Mouse (Mus musculus) megakaryocyte progenitor cell, adult 5-6 weeks (primary cell): ENCODE measurements at regions not wholly inside any gene's neighbourhood (a gene's known extent, or its start where the extent isn't known, plus 50 kb on each side); places are given as distances from the start of the nearest gene placed in this dataset.

Experiments
- ATAC-seq: replicated peaks from 2 replicates; pipeline ENCODE4 v1.8.0; 2016; ENCODE audit warnings: mild to moderate bottlenecking, moderate TSS enrichment, inconsistent platforms; ENCODE audit not compliant: poor library complexity

- no peak for ATAC-seq
Observed at GRCm38 (mm10) chr5:99782806-99783205, 53.9 kb upstream of the Rasgef1b start.

GRCm38 (mm10) chr5:99785850-99786249 lies 57.0 kb upstream of the Rasgef1b start:
- no peak for ATAC-seq

- ATAC-seq = no peak
Observed at GRCm38 (mm10) chr5:99787239-99787638, 58.4 kb upstream of the Rasgef1b start.

DNA sequence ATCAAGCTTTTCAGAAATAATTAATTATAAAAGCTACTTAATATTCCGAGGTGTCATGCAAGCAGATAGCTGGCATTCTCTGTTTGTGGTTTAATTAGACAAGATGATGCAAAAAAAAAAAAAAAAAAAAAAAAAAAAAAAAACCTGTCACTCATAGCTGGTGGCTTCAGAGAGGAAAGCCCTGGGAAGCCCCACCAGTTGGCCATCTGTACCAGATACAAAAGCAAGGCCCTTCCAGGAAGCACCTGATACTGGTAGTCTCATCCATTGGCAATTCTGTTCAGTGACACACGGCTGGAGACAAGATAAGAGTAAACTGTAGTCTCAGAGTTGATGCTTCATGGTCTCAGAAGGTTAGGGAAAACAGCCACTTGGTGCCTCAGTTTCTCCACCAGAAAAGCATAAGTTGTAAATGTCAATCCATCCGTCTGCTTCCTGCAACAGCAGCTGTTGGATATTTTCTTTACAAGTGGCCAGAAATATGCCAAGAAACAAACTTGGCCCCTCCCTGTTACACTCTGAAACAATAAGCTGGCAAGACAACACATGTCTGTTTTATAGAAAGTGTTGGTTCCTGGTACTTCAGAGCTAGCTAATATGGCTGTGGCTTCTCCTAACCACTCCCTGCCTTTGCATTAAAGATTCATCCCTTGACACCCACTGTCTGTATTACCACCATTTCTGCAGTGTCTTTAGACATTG lies 59.0 kb upstream of the Rasgef1b start:
- no peak for ATAC-seq

GRCm38 (mm10) chr5:99790733-99791132 lies 61.9 kb upstream of the Rasgef1b start:
- no peak for ATAC-seq

DNA sequence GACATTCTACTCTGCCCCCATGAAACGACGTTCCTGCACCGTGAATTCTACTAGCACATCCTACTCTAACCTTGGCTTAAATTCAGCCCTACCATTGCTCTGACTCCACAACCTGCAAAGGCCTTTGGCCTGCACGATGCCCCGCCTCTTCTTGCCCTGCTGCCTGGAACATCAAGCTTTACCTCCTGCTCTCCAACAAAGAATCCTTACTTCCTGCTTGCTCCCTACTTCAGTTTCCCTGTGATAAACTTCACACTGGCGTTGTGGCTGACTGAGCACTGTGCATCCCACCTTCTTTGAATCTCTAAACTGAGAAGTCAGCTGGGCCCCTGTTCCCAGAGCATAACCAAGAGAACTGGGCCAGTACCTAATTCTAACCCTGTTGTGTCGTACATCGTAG lies 71.7 kb upstream of the Rasgef1b start:
- no peak for ATAC-seq

GRCm38 (mm10) chr5:99801791-99802450 lies 73.1 kb upstream of the Rasgef1b start:
- no peak for ATAC-seq

GRCm38 (mm10) chr5:99826861-99827260 lies 79.2 kb upstream of the Vamp9 start:
- ATAC-seq = no peak

GRCm38 (mm10) chr5:99828516-99828915 lies 77.5 kb upstream of the Vamp9 start:
- peak; percentile 50; the same call in 1 of the 2 replicates for ATAC-seq

- ATAC-seq = no peak
Observed at GRCm38 (mm10) chr5:99838236-99838775, 67.7 kb upstream of the Vamp9 start.

- no peak for ATAC-seq
Observed at GRCm38 (mm10) chr5:99839661-99840060, 66.4 kb upstream of the Vamp9 start.

GRCm38 (mm10) chr5:99840884-99841283 lies 65.2 kb upstream of the Vamp9 start:
- no peak for ATAC-seq

DNA sequence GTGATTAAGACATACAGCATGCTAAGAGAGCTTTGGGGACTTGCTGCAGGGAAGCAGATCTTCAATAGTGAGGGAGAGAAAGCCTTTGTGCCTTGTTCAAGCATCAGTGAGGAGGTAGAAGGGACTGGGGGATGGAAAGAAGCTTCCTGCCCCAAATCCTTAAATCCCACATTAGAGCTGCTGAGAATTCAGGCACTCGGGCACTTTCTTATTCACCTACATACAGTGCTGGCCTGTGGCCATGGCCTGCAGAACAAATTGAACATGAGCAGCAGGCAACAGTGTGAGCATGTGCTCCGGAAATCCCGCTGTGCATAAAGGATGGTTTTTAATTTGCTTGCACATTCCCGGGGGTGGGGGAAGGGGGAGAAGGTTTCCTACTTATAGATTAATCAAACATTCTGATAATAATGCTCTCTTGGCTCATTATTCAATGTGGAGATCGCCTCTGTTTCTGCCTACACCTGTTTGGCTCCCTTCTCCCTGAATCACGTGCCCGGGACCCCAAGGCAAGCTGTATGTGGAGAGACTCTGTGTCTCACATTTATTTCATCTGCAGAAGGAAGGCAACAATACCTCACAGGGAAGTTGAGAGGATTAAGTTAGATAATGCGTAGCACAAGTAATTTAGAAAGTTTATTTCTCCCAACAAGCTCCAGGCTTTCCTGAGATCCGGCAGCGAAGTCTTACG lies 60.3 kb upstream of the Vamp9 start:
- ATAC-seq = no peak

- ATAC-seq = no peak
Observed at GRCm38 (mm10) chr5:99848158-99848988, 57.7 kb upstream of the Vamp9 start.

GRCm38 (mm10) chr5:99849001-99849400 lies 57.1 kb upstream of the Vamp9 start:
- ATAC-seq = no peak

DNA sequence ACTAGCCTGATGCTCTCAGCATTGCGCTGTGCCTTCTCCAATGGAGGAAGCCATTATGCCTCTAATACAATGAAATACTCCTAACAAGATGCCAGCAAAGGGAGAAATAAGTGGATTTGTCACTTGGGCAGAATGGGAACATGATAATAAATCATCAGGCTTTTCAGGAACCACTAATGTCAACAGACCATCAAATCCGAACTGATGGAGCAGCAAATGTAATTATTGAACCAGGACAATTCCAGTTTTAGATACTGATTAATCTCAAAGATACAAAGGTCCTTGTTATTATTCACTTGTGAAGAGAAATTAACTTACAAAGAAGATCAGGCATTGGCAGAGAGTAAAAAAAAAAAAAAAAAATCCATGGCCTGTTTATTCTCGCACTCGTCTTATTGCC lies 53.7 kb upstream of the Vamp9 start:
- ATAC-seq = no peak
